Mouse (Mus musculus) limb, embryonic 15.5 days (tissue): ENCODE results near the gene Il1rl2. TPM values are rescaled to one million over a fixed set of nuclear protein-coding genes. Genes with fewer than 3 reads are reported as not detected.

Source experiments
- ATAC-seq: fragments of 200-750 bp; cut with Nextera tagmentation; 2 replicates; pipeline ENCODE4 v1.8.0; 2017; ENCODE audit warnings: low read depth, moderate TSS enrichment; ENCODE audit not compliant: insufficient number of reproducible peaks, low FRiP score, low TSS enrichment
- H3K27ac ChIP-seq: fragments of 300-500 bp; sonication (generic); 2 replicates; pipeline ENCODE4 v1.5.1; 2015; ENCODE audit warnings: moderate library complexity, mild to moderate bottlenecking, inconsistent platforms
- H3K27me3 ChIP-seq: fragments of 300-500 bp; sonication (generic); 2 replicates; pipeline ENCODE4 v1.6.1; 2015; ENCODE audit warnings: inconsistent platforms
- H3K36me3 ChIP-seq: fragments of 300-500 bp; sonication (generic); 2 replicates; pipeline ENCODE4 v1.6.1; 2015; ENCODE audit warnings: inconsistent platforms
- H3K4me1 ChIP-seq: fragments of 300-500 bp; sonication (generic); 2 replicates; pipeline ENCODE4 v1.6.1; 2015; ENCODE audit warnings: inconsistent platforms
- H3K4me2 ChIP-seq: fragments of 300-500 bp; sonication (generic); 2 replicates; pipeline ENCODE4 v1.6.1; 2015; ENCODE audit warnings: mild to moderate bottlenecking, inconsistent platforms
- H3K4me3 ChIP-seq: fragments of 300-500 bp; sonication (generic); 2 replicates; pipeline ENCODE4 v1.5.1; 2015; ENCODE audit warnings: mild to moderate bottlenecking, inconsistent platforms
- H3K9ac ChIP-seq: fragments of 300-500 bp; sonication (generic); 2 replicates; pipeline ENCODE4 v1.6.1; 2015; ENCODE audit warnings: inconsistent platforms
- H3K9me3 ChIP-seq: fragments of 300-500 bp; sonication (generic); 2 replicates; pipeline ENCODE4 v1.6.1; 2016; ENCODE audit warnings: inconsistent platforms
- WGBS: fragments of 180-500 bp; shearing (Covaris S2); methylation state at CpG from one replicate; pipeline ENCODE4 v1.1.7; 2015; 5-methylcytosine and 5-hydroxymethylcytosine counted together
- polyA plus RNA-seq: library from polyadenylated mRNA; unstranded; fragments of >200 nt; fragmentation: Nextera tagmentation; extraction: Ambion mirVana; gene quantifications from 2 replicates; pipeline ENCODE4 v1.2.1, GENCODE M21; 2015

Il1rl2 gene
- polyA plus RNA-seq, 1 experiment from 2014 or later, result 9.7 TPM

DNA sequence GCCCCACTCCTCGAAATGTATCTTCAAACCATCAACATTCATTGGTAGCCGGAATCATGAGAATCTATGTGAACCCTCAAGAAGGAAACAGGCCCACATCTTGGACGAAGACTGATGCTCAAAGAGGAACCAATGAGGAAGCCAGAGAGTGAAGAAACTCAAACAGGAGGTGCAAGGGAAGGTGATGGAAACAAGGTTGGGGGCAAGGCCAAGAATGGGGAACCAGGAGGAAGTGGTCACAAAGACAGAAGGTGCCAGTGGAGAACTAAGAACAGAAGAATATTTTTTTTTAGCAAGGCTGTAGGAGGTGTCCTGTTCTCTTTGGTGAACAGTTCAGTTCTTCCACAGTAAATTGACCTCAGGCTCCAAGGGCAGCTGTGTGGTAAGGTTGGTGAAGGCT is 67.0 kb downstream of the Il1rl2 start:
- WGBS, result 86% methylated on average over 3 of the region's 3 CpGs
- no peak overlapping the region for H3K27ac ChIP-seq
- no peaks in the 10 kb centered on the region for H3K4me1 ChIP-seq
- no peak overlapping the region for H3K4me3 ChIP-seq
- ATAC-seq, result no peak
- no peaks in the 10 kb centered on the region for H3K27me3 ChIP-seq
- no peaks in the 10 kb centered on the region for H3K36me3 ChIP-seq
- H3K4me2 ChIP-seq, result no peak overlapping the region
- no peak overlapping the region for H3K9ac ChIP-seq
- H3K9me3 ChIP-seq, result no peaks in the 10 kb centered on the region

- no peak overlapping the region for H3K9ac ChIP-seq
- 79% methylated on average over 6 of the region's 6 CpGs for WGBS
- ATAC-seq, result no peak
- no peaks in the 10 kb centered on the region for H3K36me3 ChIP-seq
- H3K27me3 ChIP-seq, result no peaks in the 10 kb centered on the region
- no peaks in the 10 kb centered on the region for H3K9me3 ChIP-seq
- H3K4me1 ChIP-seq, result no peaks in the 10 kb centered on the region
- H3K4me3 ChIP-seq, result no peak overlapping the region
- no peak overlapping the region for H3K27ac ChIP-seq
- H3K4me2 ChIP-seq, result no peak overlapping the region
Observed at GRCm38 (mm10) chr1:40392535-40392934, 68.1 kb downstream of the Il1rl2 start.

GRCm38 (mm10) chr1:40393214-40393613 is 68.8 kb downstream of the Il1rl2 start:
- H3K36me3 ChIP-seq, result no peaks in the 10 kb centered on the region
- WGBS, result 72% methylated on average over 7 of the region's 7 CpGs
- H3K27ac ChIP-seq, result no peak overlapping the region
- no peak for ATAC-seq
- H3K4me1 ChIP-seq, result no peaks in the 10 kb centered on the region
- H3K9ac ChIP-seq, result no peak overlapping the region
- no peaks in the 10 kb centered on the region for H3K9me3 ChIP-seq
- H3K4me3 ChIP-seq, result no peak overlapping the region
- no peak overlapping the region for H3K4me2 ChIP-seq
- H3K27me3 ChIP-seq, result no peaks in the 10 kb centered on the region

DNA sequence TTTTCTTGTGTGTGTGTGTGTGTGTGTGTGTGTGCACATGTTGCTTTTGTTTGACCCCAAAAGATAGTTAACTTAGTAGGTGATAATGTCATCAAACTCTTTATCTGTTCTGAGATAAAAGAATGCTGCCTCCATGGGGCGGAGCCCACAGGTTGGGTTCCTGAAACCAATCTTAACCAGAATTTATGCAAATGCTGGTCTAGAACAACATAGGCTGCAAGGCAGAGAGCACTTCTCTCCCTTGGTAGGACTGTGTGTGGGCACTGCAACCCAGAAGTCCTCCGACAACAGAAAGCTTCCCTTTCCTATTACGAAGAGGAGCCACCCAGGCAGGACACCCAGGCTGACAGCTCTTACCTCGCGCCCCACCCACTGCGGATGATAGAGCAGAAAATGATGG is 75.2 kb downstream of the Il1rl2 start:
- no peak overlapping the region for H3K9ac ChIP-seq
- WGBS, result 88% methylated on average over 6 of the region's 6 CpGs
- no peaks in the 10 kb centered on the region for H3K4me1 ChIP-seq
- no peaks in the 10 kb centered on the region for H3K27me3 ChIP-seq
- ATAC-seq, result no peak
- H3K9me3 ChIP-seq, result no peaks in the 10 kb centered on the region
- no peak overlapping the region for H3K4me3 ChIP-seq
- no peaks in the 10 kb centered on the region for H3K36me3 ChIP-seq
- H3K4me2 ChIP-seq, result no peak overlapping the region
- H3K27ac ChIP-seq, result no peak overlapping the region

DNA sequence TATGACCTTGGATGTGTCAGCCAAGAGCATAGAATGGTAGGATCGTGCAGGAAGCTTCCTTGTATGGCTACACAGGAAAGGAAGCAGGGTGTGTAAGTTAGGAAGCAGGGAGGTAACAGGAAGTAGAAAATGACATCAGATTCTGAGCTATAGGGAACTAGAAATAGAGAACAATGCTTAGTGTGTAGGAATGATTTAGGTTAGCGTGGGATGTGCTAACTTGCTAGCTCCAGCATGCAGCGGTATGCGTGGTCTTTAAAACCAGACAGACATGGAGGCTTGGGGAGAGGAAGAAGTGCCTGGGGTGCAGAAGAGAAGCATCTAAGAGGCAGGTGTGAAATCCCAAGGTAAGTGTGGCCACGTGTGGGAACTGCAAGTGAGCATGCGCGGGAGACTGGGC is 80.3 kb downstream of the Il1rl2 start:
- Histone ChIP-seq H3K4me3 (no peak overlapping the region), H3K4me1 (no peaks in the 10 kb centered on the region), H3K9me3 (no peaks in the 10 kb centered on the region), H3K4me2 (no peak overlapping the region), H3K27me3 (no peaks in the 10 kb centered on the region), H3K27ac (no peak overlapping the region), H3K36me3 (no peaks in the 10 kb centered on the region), H3K9ac (no peak overlapping the region)
- no peak for ATAC-seq
- 75% methylated on average over 7 of the region's 7 CpGs for WGBS

DNA sequence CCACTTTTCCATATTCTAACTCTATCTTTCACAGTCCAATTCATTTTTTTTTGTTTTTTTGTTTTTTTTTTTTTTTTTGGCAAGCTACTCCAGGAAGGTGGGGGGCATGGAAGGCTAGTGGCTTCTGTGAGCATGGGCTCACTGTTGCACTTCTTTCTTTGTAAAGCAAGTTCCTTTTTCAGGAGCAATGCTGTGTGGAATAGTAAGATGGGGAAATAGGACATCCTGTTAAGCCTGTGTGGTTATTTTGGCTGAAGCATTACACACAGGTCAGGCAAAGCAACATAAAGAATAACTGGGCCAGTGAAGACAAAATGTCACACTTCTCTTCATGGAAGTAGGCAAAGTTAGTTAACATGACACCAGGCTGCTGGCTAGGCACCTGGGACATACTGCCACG is 85.5 kb downstream of the Il1rl2 start:
- 55% methylated on average over 1 of the region's 1 CpGs for WGBS
- no peak overlapping the region for H3K9ac ChIP-seq
- ATAC-seq, result no peak

GRCm38 (mm10) chr1:40413039-40413438 is 88.6 kb downstream of the Il1rl2 start:
- Histone ChIP-seq H3K9me3 (no peaks in the 10 kb centered on the region), H3K36me3 (no peaks in the 10 kb centered on the region), H3K27me3 (no peaks in the 10 kb centered on the region), H3K27ac (no peak overlapping the region), H3K4me3 (no peak overlapping the region), H3K4me2 (no peak overlapping the region), H3K9ac (no peak overlapping the region), H3K4me1 (no peaks in the 10 kb centered on the region)
- 97% methylated on average over 1 of the region's 1 CpGs for WGBS
- ATAC-seq, result no peak

More for the DNA sequence above, 85.5 kb downstream of the Il1rl2 start:
- Histone ChIP-seq H3K4me2 (no peak overlapping the region), H3K27ac (no peak overlapping the region), H3K9me3 (no peaks in the 10 kb centered on the region), H3K4me3 (no peak overlapping the region), H3K27me3 (no peaks in the 10 kb centered on the region), H3K36me3 (no peaks in the 10 kb centered on the region), H3K4me1 (no peaks in the 10 kb centered on the region)

DNA sequence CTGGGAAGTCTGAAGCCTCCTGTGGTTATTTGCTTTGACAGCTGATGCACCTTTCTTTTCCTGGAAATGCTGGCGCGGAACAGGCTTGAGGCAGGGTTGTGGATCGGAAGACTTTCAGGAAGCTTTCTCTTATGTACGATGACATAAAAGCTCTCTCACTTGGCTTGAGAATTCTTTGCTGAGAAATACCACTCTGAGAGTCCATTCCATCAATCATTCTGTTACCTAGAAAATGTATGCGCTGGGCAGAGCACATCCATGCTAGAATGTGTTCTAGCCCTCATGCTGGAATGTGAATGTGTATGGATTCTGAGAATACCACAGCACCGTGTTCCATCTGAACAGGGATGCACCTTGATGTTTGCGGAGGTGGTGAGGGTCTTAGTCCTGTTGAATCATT is 89.9 kb downstream of the Il1rl2 start:
- H3K4me2 ChIP-seq, result no peak overlapping the region
- 87% methylated on average over 7 of the region's 7 CpGs for WGBS
- no peaks in the 10 kb centered on the region for H3K4me1 ChIP-seq
- no peak overlapping the region for H3K4me3 ChIP-seq
- H3K36me3 ChIP-seq, result no peaks in the 10 kb centered on the region
- no peak overlapping the region for H3K9ac ChIP-seq
- no peak for ATAC-seq
- H3K9me3 ChIP-seq, result no peaks in the 10 kb centered on the region
- no peaks in the 10 kb centered on the region for H3K27me3 ChIP-seq
- H3K27ac ChIP-seq, result no peak overlapping the region

GRCm38 (mm10) chr1:40414863-40415656 is 90.7 kb downstream of the Il1rl2 start:
- H3K4me1 ChIP-seq, result no peaks in the 10 kb centered on the region
- H3K4me2 ChIP-seq, result no peak overlapping the region
- H3K4me3 ChIP-seq, result no peak overlapping the region
- H3K9ac ChIP-seq, result no peak overlapping the region
- no peaks in the 10 kb centered on the region for H3K36me3 ChIP-seq
- no peaks in the 10 kb centered on the region for H3K9me3 ChIP-seq
- H3K27me3 ChIP-seq, result no peaks in the 10 kb centered on the region
- H3K27ac ChIP-seq, result no peak overlapping the region
- ATAC-seq, result no peak
- WGBS, result 72% methylated on average over 7 of the region's 7 CpGs

- Histone ChIP-seq H3K27ac (no peak overlapping the region), H3K4me2 (no peak overlapping the region), H3K9me3 (no peaks in the 10 kb centered on the region), H3K4me3 (no peak overlapping the region), H3K36me3 (no peaks in the 10 kb centered on the region), H3K4me1 (no peaks in the 10 kb centered on the region), H3K9ac (no peak overlapping the region), H3K27me3 (no peaks in the 10 kb centered on the region)
- no peak for ATAC-seq
- 90% methylated on average over 2 of the region's 2 CpGs for WGBS
Observed at GRCm38 (mm10) chr1:40417034-40417433, 92.6 kb downstream of the Il1rl2 start.

Other genes starting within 250 kb of the Il1rl2 start
- gene Il1r1, start 99.5 kb upstream of the Il1rl2 start, polyA plus RNA-seq, result 10.4 and 10.6 TPM in 2 replicates
- gene Il1rl1, start 105.0 kb downstream of the Il1rl2 start, polyA plus RNA-seq, result 5.3 and 6.9 TPM in 2 replicates
- 0.41 and 0.65 TPM in 2 replicates for gene Il18r1, start 140.9 kb downstream of the Il1rl2 start, polyA plus RNA-seq
- gene Il18rap, start 190.8 kb downstream of the Il1rl2 start, polyA plus RNA-seq, result 0.27 and 0.52 TPM in 2 replicates